Mouse (Mus musculus) spleen, adult 2 months (tissue): ENCODE data around the gene Iqcn.

Source experiments
- CTCF ChIP-seq: fragments of 200-500 bp; IDR thresholded peaks from 2 replicates; pipeline ENCODE4 v1.5.1; 2011; ENCODE audit warnings: mild to moderate bottlenecking, inconsistent platforms; ENCODE audit not compliant: insufficient read depth, insufficient read length, insufficient replicate concordance; ENCODE audit errors: extremely low read depth
- POLR2A ChIP-seq: fragments of 200-500 bp; IDR thresholded peaks from 2 replicates; pipeline ENCODE4 v1.6.1; 2011; ENCODE audit warnings: low read depth, low read length, inconsistent platforms

- TF ChIP-seq CTCF = no peak
- no peak for TF ChIP-seq POLR2A
Observed at GRCm38 (mm10) chr8:70658897-70659603, 44.2 kb upstream of the Iqcn start.
